22 mouse cellular contexts compared by ENCODE assay signal in genomic region chr4:100203066-100203465, GRCm38 (mm10).
A peak's percentile ranks its signal among the peaks of the same experiment; 100 is the strongest.
DNase-seq lines count a peak whose midpoint lies in the region; ATAC-seq lines count a peak whose summit lies in the region.
"Had no signal": no experiment of that assay in that cellular context is flagged by ENCODE, and none has a peak within 500 bp of the region (broad histone marks: within the 10 kb centered on the region; RNA-seq: fewer than 3 reads in every experiment).

No protein-coding gene starts in this region.

- no peak overlapping the region for H3K4me3 ChIP-seq in embryonic facial prominence, embryonic 10.5 days
- no peak overlapping the region for H3K4me3 ChIP-seq in embryonic facial prominence, embryonic 12.5 days
- H3K4me3 ChIP-seq: forebrain, embryonic 13.5 days had no signal

- peaks cover 65% of the 10 kb centered on the region for H3K4me1 ChIP-seq in embryonic facial prominence, embryonic 10.5 days
- peaks cover 39% of the 10 kb centered on the region for H3K4me1 ChIP-seq in embryonic facial prominence, embryonic 12.5 days
- H3K4me1 ChIP-seq: forebrain, embryonic 13.5 days had no signal

- 66% methylated on average over 5 of the region's 5 CpGs for WGBS in embryonic facial prominence, embryonic 10.5 days
- 43% methylated on average over 5 of the region's 5 CpGs for WGBS in embryonic facial prominence, embryonic 12.5 days

- H3K27me3 ChIP-seq in embryonic facial prominence, embryonic 10.5 days (replicated peaks; ENCODE audit: low read depth, poor library complexity, severe bottlenecking), result no peaks in the 10 kb centered on the region
- no peaks in the 10 kb centered on the region for H3K27me3 ChIP-seq in embryonic facial prominence, embryonic 12.5 days
- H3K27me3 ChIP-seq: CH12.LX; forebrain, embryonic 13.5 days; Patski had no signal

- peak; percentile 55 for DNase-seq in heart, adult 11 months
- DNase-seq in heart, adult 18-20 months, result no peak
- no peak for DNase-seq in embryonic facial prominence, embryonic 10.5 days (ENCODE audit: low spot score)
- DNase-seq in cerebellum, adult 9-10 months, result no peak
- DNase-seq: adrenal gland, adult 8-10 months; adrenal gland, postnatal 14 days; adrenal gland, postnatal 36 days; B cell, adult 2 months; cerebellum, adult 11-12 months; cerebellum, adult 2 months; cerebellum, adult 9-11 months; cerebellum, postnatal 14 days; cerebellum, postnatal 36 days; forebrain, postnatal 0 days had no signal

- no peaks in the 10 kb centered on the region for H3K36me3 ChIP-seq in embryonic facial prominence, embryonic 10.5 days (replicated peaks)
- no peaks in the 10 kb centered on the region for H3K36me3 ChIP-seq in embryonic facial prominence, embryonic 12.5 days
- H3K36me3 ChIP-seq: G1E had no signal

- ATAC-seq in embryonic facial prominence, embryonic 12.5 days (ENCODE audit: insufficient number of reproducible peaks, insufficient read depth, low FRiP score, low TSS enrichment), result no peak
- ATAC-seq in megakaryocyte-erythroid progenitor cell, adult 5-6 weeks (replicated peaks; ENCODE audit: low FRiP score, low TSS enrichment, poor library complexity, severe bottlenecking), result no peak
- ATAC-seq: activated CD4-positive, CD25-positive, alpha-beta regulatory T cell, adult 4 months; CD4-positive, CD25-positive, alpha-beta regulatory T cell, adult 4 months; forebrain, embryonic 13.5 days; forebrain, postnatal 0 days; Patski had no signal

- no peak overlapping the region for H3K4me2 ChIP-seq in embryonic facial prominence, embryonic 12.5 days (replicated peaks)
- H3K4me2 ChIP-seq: forebrain, embryonic 13.5 days had no signal

- no peaks in the 10 kb centered on the region for H3K9me3 ChIP-seq in embryonic facial prominence, embryonic 10.5 days
- no peaks in the 10 kb centered on the region for H3K9me3 ChIP-seq in embryonic facial prominence, embryonic 12.5 days
- H3K9me3 ChIP-seq: forebrain, embryonic 13.5 days; G1E had no signal

- H3K27ac ChIP-seq in embryonic facial prominence, embryonic 10.5 days (replicated peaks), result peak overlapping the region; percentile 71
- H3K27ac ChIP-seq in embryonic facial prominence, embryonic 12.5 days, result peak overlapping the region; percentile 82; the same call in 1 of the 2 replicates
- H3K27ac ChIP-seq: forebrain, embryonic 13.5 days had no signal

- H3K9ac ChIP-seq in embryonic facial prominence, embryonic 12.5 days, result no peak overlapping the region
- H3K9ac ChIP-seq: forebrain, embryonic 13.5 days; forebrain, postnatal 0 days had no signal
